Mouse (Mus musculus): ENCODE results near the gene 4931422A03Rik.
"Not testable (repeated sequence)": the region's sequence is repeated elsewhere in the genome, so short reads cannot be mapped to it uniquely, and the experiment has no call there.

Gene 4931422A03Rik

GRCm38 (mm10) chr2:104028139-104028723, at the start of gene 4931422A03Rik:
Gene 4931422A03Rik (minus strand): TSS chr2:104028361.
- DNase-seq (ENCODE audit: low spot score), result peak; percentile 39

- DNase-seq (ENCODE audit: low spot score), result peak; percentile 82
Measured at GRCm38 (mm10) chr2:104069704-104070185, 41.6 kb upstream of the 4931422A03Rik start, which contains the start of gene Cd59b. Gene Cd59b (plus strand): TSS chr2:104069849.

- not testable (repeated sequence) for DNase-seq (ENCODE audit: low spot score)
Measured at GRCm38 (mm10) chr2:104068450-104068849, 40.3 kb upstream of the 4931422A03Rik start, which contains the start of gene Gm10799. Gene Gm10799 (minus strand): TSS chr2:104068550.

- DNase-seq (ENCODE audit: low spot score), result not testable (repeated sequence)
Measured at GRCm38 (mm10) chr2:104065526-104065925, 37.4 kb upstream of the 4931422A03Rik start, which contains the start of gene Gm10912. Gene Gm10912 (plus strand): TSS chr2:104065826.

- DNase-seq (ENCODE audit: low spot score), result no peak
Measured at GRCm38 (mm10) chr2:104064152-104064551, 36.0 kb upstream of the 4931422A03Rik start.

- DNase-seq (ENCODE audit: low spot score), result no peak
Measured at GRCm38 (mm10) chr2:104062665-104063064, 34.5 kb upstream of the 4931422A03Rik start.

GRCm38 (mm10) chr2:104060996-104061395, 32.8 kb upstream of the 4931422A03Rik start:
- no peak for DNase-seq (ENCODE audit: low spot score)

GRCm38 (mm10) chr2:104059786-104060185, 31.6 kb upstream of the 4931422A03Rik start:
- DNase-seq (ENCODE audit: low spot score), result no peak

- DNase-seq (ENCODE audit: low spot score), result no peak
Measured at GRCm38 (mm10) chr2:104058954-104059353, 30.8 kb upstream of the 4931422A03Rik start.

GRCm38 (mm10) chr2:104058381-104058780, 30.2 kb upstream of the 4931422A03Rik start:
- no peak for DNase-seq (ENCODE audit: low spot score)

- no peak for DNase-seq (ENCODE audit: low spot score)
Measured at GRCm38 (mm10) chr2:104044479-104045080, 16.4 kb upstream of the 4931422A03Rik start.

GRCm38 (mm10) chr2:104043624-104044478, 15.7 kb upstream of the 4931422A03Rik start:
- DNase-seq (ENCODE audit: low spot score), result peak; percentile 28

GRCm38 (mm10) chr2:104042766-104043165, 14.6 kb upstream of the 4931422A03Rik start:
- DNase-seq (ENCODE audit: low spot score), result no peak

- no peak for DNase-seq (ENCODE audit: low spot score)
Measured at GRCm38 (mm10) chr2:104041632-104042031, 13.5 kb upstream of the 4931422A03Rik start.

GRCm38 (mm10) chr2:104038236-104038635, 10.1 kb upstream of the 4931422A03Rik start:
- DNase-seq (ENCODE audit: low spot score), result no peak

GRCm38 (mm10) chr2:104036316-104036715, 8.2 kb upstream of the 4931422A03Rik start:
- DNase-seq (ENCODE audit: low spot score), result no peak

- no peak for DNase-seq (ENCODE audit: low spot score)
Measured at GRCm38 (mm10) chr2:104035595-104035994, 7.4 kb upstream of the 4931422A03Rik start.

GRCm38 (mm10) chr2:104034832-104035472, 6.8 kb upstream of the 4931422A03Rik start:
- DNase-seq (ENCODE audit: low spot score), result peak; percentile 87

GRCm38 (mm10) chr2:104032056-104032455, 3.9 kb upstream of the 4931422A03Rik start:
- no peak for DNase-seq (ENCODE audit: low spot score)

- DNase-seq (ENCODE audit: low spot score), result no peak
Measured at GRCm38 (mm10) chr2:104030381-104030780, 2.2 kb upstream of the 4931422A03Rik start.

- no peak for DNase-seq (ENCODE audit: low spot score)
Measured at GRCm38 (mm10) chr2:104029074-104029473, 913 bp upstream of the 4931422A03Rik start.
